9 mouse cellular contexts compared by ENCODE assay signal in genomic region chr13:37290636-37291035, GRCm38 (mm10). TPM values are rescaled to one million over a fixed set of nuclear protein-coding genes. Genes with fewer than 3 reads are reported as not detected.
DNase-seq lines count a peak whose midpoint lies in the region; TF ChIP-seq lines count a peak whose summit lies in the region.
"Had no signal": no experiment of that assay in that cellular context is flagged by ENCODE, and none has a peak within 500 bp of the region (broad histone marks: within the 10 kb centered on the region; RNA-seq: fewer than 3 reads in every experiment).

No protein-coding gene starts in this region.

- DNase-seq in adrenal gland, adult 2 months, result peak; percentile 37
- DNase-seq in adrenal gland, postnatal 36 days, result no peak
- DNase-seq in left cerebral cortex, adult 11 months (ENCODE audit: low spot score), result peak; percentile 22
- DNase-seq in left cerebral cortex, adult 8-10 months (ENCODE audit: low spot score in 2 of 2), result no peak
- DNase-seq in lung, postnatal 25 days (ENCODE audit: low spot score), result peak; percentile 76
- no peak for DNase-seq in adrenal gland, postnatal 14 days
- no peak for DNase-seq in urinary bladder, postnatal 36 days (ENCODE audit: low spot score in 2 of 2)

- TF ChIP-seq CTCF in bone marrow macrophage, adult 2 months (IDR thresholded peaks at IDR 0.05; ENCODE audit: low read depth, low read length), result no peak

- no peak for TF ChIP-seq POLR2A in bone marrow macrophage, adult 2 months (IDR thresholded peaks at IDR 0.05; ENCODE audit: borderline replicate concordance, low read depth, low read length)

- peak overlapping the region; percentile 88 for H3K27ac ChIP-seq in bone marrow macrophage, adult 2 months (ENCODE audit: insufficient read depth, low read depth, low read length)
- H3K27ac ChIP-seq: kidney, postnatal 0 days had no signal

- no peak overlapping the region for H3K4me3 ChIP-seq in bone marrow macrophage, adult 2 months (ENCODE audit: insufficient read depth, low read length)

- H3K4me1 ChIP-seq in bone marrow macrophage, adult 2 months (ENCODE audit: control insufficient read depth, insufficient read depth, low read length), result peaks cover 19% of the 10 kb centered on the region

RNA-seq across cellular contexts. Expression of gene Ly86, which starts 54.4 kb away (rescaled TPM):
- 1 to 10 TPM; 5.9 to 6.0 TPM for total RNA-seq in adrenal gland, adult 2 months (2021)
- polyA plus RNA-seq in adrenal gland, adult 2 months (2012; rRNA removed), result 2.1 and 2.4 TPM in 2 replicates
- 1 to 10 TPM; 4.2 to 5.4 TPM for total RNA-seq in adrenal gland, postnatal 36 days (2021)
- 10 to 100 TPM in 3 of 4 experiments, 1 to 10 TPM in 1; 7.6 to 45.4 (median 23.2) TPM for total RNA-seq in left cerebral cortex, adult 8-10 months (2022)
- polyA plus RNA-seq in bone marrow macrophage, adult 2 months (2012; ENCODE audit: insufficient read depth, insufficient read length, missing spikeins), result 613 and 643 TPM in 2 replicates
- total RNA-seq in adrenal gland, postnatal 14 days (2021), result 3.0 and 8.8 TPM in 2 replicates

Comparison
In these comparisons a context has a peak if more than half of its experiments do, and no peak if none do; other contexts are left out.
1. DNase-seq: peak in adrenal gland, adult 2 months (single experiment), left cerebral cortex, adult 11 months (single experiment) and lung, postnatal 25 days (single experiment); none in adrenal gland, postnatal 36 days (0 of 2), left cerebral cortex, adult 8-10 months (0 of 2), adrenal gland, postnatal 14 days (single experiment) and urinary bladder, postnatal 36 days (0 of 2).